Mouse (Mus musculus) urinary bladder, postnatal 14 days (tissue): ENCODE measurements around the gene Slc4a1.
A peak's percentile ranks its signal among the peaks of the same experiment; 100 is the strongest.

ENCODE experiments used
- DNase-seq: peaks from one replicate; pipeline ENCODE4 v3.0.0; 2021; ENCODE audit warnings: low spot score

The Slc4a1 gene

GRCm38 (mm10) chr11:102319941-102320685 is 45.9 kb downstream of the Slc4a1 start:
- peak; percentile 88 for DNase-seq

- DNase-seq = peak; percentile 82
Measured at GRCm38 (mm10) chr11:102319410-102319792, 46.6 kb downstream of the Slc4a1 start, which contains the start of gene Ubtf. TSS of gene Ubtf (minus strand) at chr11:102319742.

DNA sequence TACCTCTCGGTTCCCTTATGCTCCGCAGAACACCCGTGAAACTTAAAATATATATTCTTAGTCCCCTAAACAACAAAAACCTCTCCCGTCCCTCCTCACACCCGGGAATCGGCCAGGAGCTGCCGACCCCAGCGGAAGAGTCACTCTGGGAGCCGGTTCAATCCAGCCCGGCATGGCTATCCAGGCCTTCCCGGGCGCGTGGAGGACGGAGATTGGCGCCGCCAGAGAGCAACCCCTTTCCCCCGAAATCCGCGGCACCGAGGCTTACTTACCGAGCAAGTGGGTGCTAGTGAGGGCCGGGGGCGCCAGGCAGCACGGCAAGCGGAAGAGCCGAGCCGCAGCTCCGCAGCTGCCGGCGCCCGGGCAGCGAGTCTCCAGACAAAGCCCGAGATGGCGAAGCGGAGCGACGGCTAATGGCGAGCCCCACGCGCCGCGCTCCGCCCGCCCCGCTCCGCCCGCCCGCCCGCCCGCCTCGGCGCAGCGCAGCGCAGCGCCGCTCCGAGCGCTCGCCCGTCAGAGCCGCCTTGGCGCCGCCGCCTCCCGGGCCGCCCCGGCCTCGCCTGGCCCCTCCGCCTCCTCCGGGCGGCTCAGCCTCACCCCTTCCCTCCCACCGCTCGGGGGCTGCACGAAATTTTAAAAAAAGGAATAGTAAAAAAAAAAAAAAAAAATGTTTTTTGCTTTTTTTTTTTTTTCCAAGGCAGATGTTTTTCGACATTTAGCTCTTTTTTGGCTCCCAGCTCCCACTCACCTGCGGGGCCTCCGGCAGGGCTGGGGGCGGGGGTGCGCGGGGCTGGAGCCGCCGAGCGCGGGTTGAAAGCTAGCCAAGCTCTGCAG is 47.2 kb downstream of the Slc4a1 start:
- peak; percentile 60 for DNase-seq

- DNase-seq = peak; percentile 75
Measured at GRCm38 (mm10) chr11:102317901-102318575, 48.0 kb downstream of the Slc4a1 start.

DNA sequence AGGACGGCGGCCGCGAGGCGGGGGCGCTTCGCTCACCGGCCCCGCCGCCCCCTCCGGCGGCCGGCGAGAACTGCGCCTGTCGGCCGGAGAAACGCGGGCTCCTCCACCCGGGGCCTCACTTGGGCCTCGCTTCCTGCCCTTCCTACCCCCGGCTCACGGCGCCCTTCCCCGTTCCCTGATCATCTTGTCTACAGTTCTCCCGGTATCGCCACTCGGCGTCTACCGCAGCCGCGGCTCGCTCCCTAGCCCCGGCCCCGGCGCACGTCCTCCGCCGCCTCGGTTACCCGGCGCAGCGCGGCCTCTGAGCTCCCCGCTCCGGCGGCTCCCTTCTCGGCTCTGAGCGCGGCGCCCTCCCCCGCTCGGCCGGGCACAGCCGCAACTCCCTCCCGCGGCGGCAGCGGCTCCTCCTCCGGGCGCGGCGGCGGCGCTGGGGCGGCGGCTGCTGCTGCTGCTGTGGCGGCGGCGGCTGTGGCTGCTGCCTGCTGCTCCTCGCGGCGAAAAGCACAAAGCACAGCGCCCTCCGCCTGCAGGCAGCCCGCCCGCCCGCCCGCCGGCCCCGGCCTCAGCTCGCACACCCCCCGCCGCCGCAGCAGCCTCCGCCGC is 48.6 kb downstream of the Slc4a1 start:
- DNase-seq = peak; percentile 55

DNA sequence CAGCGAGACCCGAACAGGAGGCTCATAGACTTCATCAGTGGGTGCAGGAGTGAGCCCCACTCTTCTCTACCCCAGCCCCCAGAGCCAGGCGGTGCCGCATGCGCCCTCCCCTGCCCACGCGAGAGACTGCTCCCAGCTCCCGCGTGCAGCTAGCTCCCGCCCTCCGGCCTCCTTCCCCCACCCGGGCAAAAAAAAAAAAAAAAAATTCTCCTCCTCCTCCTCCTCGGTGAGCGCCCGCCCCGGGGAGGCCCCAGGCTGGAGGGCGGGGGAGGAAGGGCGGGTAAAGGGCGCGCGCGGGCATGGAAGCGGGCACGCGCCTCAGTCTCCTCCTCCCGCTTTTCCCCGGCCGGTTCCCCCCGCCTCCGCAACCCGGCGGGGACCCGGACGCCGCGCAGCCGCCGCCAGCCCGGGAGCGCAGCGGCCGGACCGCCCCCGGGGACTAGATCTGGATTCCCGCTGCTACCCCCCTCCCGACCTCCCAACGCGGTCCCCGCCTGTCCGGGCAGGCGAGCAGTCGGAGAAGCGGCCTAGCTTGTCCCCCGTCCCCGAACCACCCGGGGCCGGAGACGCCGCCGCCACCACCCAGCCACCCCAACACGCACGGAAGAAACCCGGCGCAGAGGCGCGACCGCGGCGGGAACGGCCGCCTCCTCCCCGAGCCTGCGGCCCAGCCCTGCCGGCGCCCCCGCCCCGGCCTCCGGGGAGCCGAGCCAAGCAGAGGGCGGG is 49.3 kb downstream of the Slc4a1 start:
- peak; percentile 92 for DNase-seq

DNA sequence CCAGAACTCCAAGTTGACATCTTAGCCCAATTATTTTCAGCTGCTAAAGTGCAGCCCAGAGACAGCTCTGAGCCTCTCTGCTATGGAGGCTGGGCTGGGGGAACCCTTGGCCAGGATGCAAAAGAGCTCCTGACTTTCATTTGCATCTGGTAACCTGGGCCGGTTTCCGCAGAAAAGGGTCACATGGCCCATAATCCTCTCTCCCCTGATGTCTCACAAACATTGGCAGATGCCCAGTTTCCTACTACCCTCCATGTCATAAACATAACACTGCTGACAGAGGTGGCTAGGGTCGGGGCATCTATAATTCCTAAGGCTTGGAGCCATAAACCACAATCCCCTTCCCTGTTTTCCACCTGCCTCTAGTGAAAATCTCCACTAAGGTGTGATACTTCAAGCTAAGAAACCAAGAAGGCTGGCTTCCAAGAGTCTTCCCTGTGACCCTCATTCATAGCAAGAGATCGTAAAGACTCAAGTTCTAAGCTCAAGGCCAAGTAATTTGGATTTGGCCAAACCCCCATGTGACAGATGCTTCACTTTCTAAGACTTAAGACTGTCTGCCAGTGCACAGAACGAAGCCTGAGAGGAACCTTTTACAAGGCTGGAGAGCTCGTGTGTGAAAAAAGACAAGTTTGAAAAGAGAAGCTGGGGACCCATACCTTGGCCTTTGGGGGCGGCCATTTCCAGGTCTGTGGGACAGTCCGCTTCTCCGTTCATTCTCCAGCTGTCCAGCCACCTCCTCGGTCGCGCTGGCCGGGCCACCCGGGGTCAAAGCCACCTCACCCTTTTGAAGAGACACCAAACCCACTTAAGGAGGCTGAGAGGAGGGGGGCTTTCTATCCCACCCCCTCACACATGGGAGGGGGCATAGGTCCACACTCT is 50.1 kb downstream of the Slc4a1 start:
- no peak for DNase-seq

GRCm38 (mm10) chr11:102314321-102314720 is 51.7 kb downstream of the Slc4a1 start:
- no peak for DNase-seq

DNA sequence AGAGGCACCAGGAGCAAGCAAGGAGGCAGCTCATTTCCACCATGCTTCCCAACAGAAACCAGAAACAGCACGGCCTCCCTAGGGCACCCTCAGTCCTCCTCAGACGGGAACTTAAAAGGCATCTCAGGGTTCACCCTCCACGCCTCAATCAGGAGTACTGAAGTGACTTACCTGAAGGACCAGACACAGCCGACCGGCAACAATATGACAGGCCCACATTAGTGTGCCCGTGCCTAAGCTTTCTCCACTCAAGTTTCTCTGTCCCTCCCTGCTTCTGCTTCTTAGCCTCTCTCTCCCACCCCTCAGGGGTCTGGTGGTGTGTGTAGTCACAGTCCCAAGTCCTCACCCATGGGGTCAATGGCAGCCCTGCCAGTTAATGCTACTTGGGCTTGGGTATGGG is 53.4 kb downstream of the Slc4a1 start:
- DNase-seq = no peak

DNA sequence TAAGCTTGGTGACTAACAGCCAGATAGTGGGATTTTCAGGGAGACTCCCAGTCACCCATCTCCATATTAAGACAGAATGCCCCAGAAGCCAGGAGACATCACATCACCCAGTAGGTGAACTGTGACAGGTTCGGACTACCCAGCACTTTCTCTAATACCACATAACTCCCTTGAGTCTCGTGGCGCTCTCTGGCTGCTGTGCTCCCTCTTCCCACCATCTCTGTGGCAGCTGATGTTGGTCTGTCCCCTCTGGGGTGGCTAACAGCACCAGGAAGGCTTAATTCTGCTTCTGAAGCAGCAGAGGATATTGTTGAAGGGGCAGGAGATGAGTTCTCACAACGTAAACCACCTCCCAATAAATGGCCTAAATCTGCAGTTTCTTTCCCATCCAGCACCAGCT is 54.0 kb downstream of the Slc4a1 start:
- no peak for DNase-seq

DNA sequence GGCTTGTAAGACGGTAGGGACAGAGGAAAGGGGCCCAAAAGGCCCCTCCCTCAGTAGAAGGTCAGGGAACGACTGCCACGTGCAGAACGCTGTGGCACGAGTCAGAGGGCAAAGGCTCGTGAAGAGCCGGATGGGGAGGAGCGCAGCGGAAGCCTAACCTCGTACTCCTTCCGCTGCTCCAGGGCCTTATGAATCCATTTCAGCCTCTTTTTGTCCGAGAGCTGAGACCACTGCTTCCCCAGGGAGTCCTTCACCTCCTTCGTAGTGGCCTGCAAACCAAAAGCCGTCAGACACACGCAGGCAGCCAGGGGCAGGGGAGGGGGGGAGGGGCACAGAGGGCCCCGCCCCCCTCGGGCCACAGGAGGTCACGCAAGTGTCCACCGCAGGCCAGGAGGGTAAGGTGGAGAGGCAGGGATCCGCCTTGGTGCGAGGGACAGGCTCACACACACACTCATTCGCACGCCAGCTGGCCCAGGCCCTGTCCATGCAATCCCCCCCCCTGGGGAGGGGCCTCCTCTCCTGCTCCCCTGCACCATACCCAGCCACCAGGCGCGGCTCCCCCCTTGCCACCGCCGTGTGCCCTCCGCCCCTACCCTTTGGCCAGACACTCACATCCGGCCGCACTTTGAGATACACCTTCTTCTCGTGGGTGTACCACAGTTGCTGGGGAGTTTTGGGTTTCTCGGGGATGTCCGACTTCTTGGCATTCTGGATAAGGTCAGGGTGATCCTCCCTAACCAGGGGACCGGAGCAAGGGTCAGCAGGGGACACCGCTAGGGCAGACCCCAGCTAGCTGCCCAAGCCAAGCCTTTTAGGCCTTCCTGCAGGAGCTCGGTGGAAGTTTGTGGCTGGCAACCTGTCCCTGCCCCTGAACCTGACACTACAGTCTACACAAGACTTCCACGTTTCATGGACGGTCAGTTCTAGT is 55.0 kb downstream of the Slc4a1 start:
- no peak for DNase-seq

GRCm38 (mm10) chr11:102309821-102310617 is 56.0 kb downstream of the Slc4a1 start:
- DNase-seq = no peak

DNA sequence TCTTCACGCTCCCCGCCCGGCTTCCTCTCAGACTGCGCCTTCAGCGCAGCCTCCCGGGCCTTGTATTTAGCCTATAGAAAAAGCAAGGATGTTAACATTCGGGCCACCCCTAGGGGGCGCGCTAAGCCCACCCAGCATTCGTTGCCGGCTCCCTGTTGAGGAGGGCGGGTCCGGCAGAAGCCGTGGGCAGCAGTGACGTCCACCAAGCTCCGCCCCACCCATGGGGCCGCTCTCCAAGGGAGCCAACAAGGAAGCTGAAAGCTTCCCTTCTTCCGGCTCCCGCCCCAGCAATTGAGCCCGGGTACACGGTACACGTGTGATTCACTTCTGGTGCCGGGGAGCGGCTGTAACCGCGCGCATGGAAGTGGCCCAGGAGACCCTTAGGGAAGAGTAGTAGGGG is 57.0 kb downstream of the Slc4a1 start:
- DNase-seq = peak; percentile 98

GRCm38 (mm10) chr11:102308104-102308503 is 57.9 kb downstream of the Slc4a1 start:
- DNase-seq = no peak

DNA sequence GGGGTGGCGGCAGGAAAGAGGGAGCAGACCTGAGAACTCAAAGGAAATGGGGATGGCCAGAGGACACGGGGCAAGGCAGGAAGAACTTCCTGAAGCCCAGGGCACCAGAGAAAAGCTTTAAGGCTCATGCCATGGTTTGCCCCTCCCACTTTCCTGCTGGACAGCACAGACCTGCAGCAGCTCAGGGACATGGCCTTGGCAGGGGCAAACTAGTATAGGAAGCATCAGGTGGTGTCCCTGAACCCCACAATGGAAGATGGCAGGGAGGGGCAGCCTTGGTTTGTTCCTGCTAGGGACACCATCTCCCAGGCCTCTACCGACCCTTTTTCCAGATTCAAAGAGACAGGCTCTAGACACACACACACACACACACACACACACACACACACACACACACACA is 60.6 kb downstream of the Slc4a1 start:
- DNase-seq = no peak

DNA sequence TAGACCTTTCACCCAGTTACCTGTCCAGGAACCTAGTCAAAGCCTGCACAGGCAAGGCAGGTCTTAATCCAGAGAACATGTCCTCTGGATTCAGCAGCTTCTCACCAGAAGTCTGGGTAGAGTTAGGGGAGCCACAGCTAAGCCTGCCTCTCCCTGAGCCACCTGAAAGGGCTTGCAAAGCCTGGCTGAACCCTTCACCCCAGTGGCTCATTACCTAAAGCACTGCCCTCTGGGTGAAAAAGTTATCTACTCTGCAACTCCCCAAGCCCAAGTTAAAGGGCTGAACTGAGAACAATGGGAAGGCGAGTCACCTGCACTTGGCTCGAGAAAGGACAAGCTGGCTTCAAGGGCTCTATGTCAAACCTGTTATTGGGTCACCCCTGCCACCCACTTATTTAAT is 61.9 kb downstream of the Slc4a1 start:
- DNase-seq = no peak

DNA sequence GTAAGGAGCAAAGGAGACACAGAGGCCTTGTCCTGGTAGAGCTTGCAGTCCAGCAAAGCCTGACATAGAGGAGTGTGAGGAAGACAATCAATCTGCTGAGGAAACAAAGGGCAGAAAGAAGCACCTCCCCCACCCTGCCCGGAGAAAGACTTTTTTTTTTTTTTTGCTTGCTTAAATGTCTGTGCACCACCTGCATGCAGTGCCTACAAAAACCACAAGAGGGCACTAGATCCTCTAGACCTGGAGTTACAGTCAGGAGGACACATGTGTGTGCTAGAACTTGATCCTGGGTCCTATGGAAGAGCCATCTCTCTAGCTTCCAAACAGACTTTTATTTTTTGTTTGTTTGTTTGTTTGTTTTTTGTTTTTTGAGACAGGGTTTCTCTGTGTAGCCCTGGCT is 66.2 kb downstream of the Slc4a1 start:
- peak; percentile 69 for DNase-seq
